Mouse (Mus musculus): ENCODE results near the gene Mblac2. TPM values are rescaled to one million over a fixed set of nuclear protein-coding genes. Genes with fewer than 3 reads are reported as not detected.
A peak's percentile ranks its signal among the peaks of the same experiment; 100 is the strongest.

Mblac2 gene
- polyA plus RNA-seq, 1 experiment from 2014 or later: 7.5 TPM

DNA sequence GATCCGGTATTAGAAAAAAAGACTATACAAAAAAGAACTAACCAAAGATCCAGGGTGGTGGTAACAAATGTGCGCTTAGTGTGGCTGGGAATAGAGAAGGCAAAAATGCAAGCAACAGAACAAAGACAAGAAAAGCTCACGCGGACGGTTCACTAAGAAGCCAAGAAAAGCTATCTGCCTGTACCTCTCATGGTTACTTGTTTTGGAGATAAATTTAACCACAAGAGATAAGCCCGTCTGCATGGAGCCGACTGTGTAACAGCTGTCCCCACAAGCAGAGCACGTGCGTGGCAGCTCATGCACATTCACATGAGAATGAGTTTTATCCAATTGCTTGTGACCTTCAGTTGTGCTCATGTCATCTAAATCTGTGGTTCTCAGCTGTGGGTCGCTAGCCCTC is 20.7 kb upstream of the Mblac2 start:
- no peak overlapping the region for H3K9ac ChIP-seq (ENCODE audit: low read length)
- no peak overlapping the region for H3K4me3 ChIP-seq (replicated peaks; ENCODE audit: low read length)
- WGBS: 58% methylated on average over 10 of the region's 10 CpGs
- H3K27me3 ChIP-seq (ENCODE audit: control insufficient read depth, insufficient read depth, low read length): no peaks in the 10 kb centered on the region
- no peak overlapping the region for H3K27ac ChIP-seq (ENCODE audit: low read length)
- H3K36me3 ChIP-seq (ENCODE audit: control insufficient read depth, insufficient read depth, low read length): no peaks in the 10 kb centered on the region
- H3K9me3 ChIP-seq (replicated peaks; ENCODE audit: control insufficient read depth, low read length): no peaks in the 10 kb centered on the region
- no peak overlapping the region for H3K4me2 ChIP-seq (ENCODE audit: low read depth, low read length)
- H3K4me1 ChIP-seq (ENCODE audit: control insufficient read depth, insufficient read depth, low read length): no peaks in the 10 kb centered on the region
- peak; percentile 21; the same call in 1 of the 2 replicates for ATAC-seq (ENCODE audit: insufficient read depth, low FRiP score)

DNA sequence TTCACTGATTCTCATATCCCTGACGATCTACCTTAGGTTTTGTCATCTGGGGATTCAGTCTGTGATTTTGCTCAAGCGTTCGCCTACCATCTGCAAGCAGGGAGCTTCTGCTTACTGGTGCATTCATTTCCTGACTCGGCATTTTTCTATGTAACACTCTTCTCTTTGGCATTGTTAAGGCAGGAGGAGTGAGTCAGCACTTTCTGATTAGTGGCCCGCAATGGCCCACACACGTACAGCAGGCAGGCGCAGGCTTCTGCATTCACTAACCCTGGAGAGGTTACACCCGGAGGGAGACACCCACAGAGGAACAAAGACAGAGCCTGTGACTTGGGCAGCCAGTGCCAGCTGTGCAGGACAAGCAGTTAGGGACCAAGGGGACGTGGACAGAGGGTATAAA is 19.5 kb upstream of the Mblac2 start:
- Histone ChIP-seq H3K9me3 (replicated peaks; ENCODE audit: control insufficient read depth, low read length) (no peaks in the 10 kb centered on the region), H3K27ac (ENCODE audit: low read length) (no peak overlapping the region), H3K4me1 (ENCODE audit: control insufficient read depth, insufficient read depth, low read length) (no peaks in the 10 kb centered on the region), H3K9ac (ENCODE audit: low read length) (no peak overlapping the region), H3K4me2 (ENCODE audit: low read depth, low read length) (no peak overlapping the region), H3K4me3 (replicated peaks; ENCODE audit: low read length) (no peak overlapping the region), H3K36me3 (ENCODE audit: control insufficient read depth, insufficient read depth, low read length) (no peaks in the 10 kb centered on the region), H3K27me3 (ENCODE audit: control insufficient read depth, insufficient read depth, low read length) (no peaks in the 10 kb centered on the region)
- ATAC-seq (ENCODE audit: insufficient read depth, low FRiP score): peak; percentile 25; the same call in 1 of the 2 replicates
- 59% methylated on average over 9 of the region's 9 CpGs for WGBS

DNA sequence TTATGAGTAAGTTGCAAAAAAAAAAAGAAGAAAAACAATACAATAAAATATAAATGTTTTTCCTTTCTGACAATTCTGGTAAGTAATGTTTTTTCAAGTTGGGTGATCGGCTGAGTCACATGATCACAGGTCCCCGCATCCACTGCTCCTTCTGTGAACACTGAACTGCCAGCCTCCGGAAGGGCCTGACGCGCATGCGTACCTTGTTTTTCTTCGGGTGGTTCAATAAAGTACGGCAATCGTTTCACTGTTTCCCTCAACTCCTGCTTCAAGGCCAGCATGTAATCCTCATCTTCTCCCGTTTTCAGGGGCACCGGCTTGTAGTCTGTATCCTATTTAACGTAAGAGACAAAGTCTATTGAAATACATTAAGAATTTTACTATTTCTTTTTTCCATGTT is 16.7 kb upstream of the Mblac2 start:
- Histone ChIP-seq H3K4me3 (replicated peaks; ENCODE audit: low read length) (no peak overlapping the region), H3K4me2 (ENCODE audit: low read depth, low read length) (no peak overlapping the region), H3K27me3 (ENCODE audit: control insufficient read depth, insufficient read depth, low read length) (no peaks in the 10 kb centered on the region), H3K4me1 (ENCODE audit: control insufficient read depth, insufficient read depth, low read length) (no peaks in the 10 kb centered on the region), H3K36me3 (ENCODE audit: control insufficient read depth, insufficient read depth, low read length) (0 out of 2 replicates have a peak, but pooled peaks cover 4% of the 10 kb centered on the region), H3K9me3 (replicated peaks; ENCODE audit: control insufficient read depth, low read length) (no peaks in the 10 kb centered on the region), H3K27ac (ENCODE audit: low read length) (no peak overlapping the region), H3K9ac (ENCODE audit: low read length) (no peak overlapping the region)
- 93% methylated on average over 12 of the region's 12 CpGs for WGBS
- no peak for ATAC-seq (ENCODE audit: insufficient read depth, low FRiP score)

DNA sequence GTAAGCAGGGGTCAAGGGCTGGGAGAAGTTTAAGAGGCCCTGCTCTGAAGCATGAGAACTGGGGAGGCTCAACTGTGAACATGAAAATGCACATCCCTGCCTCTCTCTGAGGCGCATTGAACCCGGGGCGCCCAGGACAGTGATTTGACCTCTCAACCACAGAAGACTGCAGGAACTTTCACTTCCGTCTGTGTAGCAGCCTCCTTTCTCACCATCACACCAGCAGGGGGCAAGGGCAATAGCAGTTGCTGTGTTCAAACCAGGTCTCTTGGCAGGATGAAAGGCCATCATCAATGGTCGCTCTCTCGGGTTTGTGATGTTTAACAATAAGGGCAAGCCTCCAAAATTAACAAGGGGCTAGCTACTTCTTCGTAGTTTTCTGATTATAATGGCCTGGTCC is 8.0 kb upstream of the Mblac2 start:
- Histone ChIP-seq H3K27me3 (ENCODE audit: control insufficient read depth, insufficient read depth, low read length) (no peaks in the 10 kb centered on the region), H3K36me3 (ENCODE audit: control insufficient read depth, insufficient read depth, low read length) (no peaks in the 10 kb centered on the region), H3K9me3 (replicated peaks; ENCODE audit: control insufficient read depth, low read length) (no peaks in the 10 kb centered on the region), H3K27ac (ENCODE audit: low read length) (no peak overlapping the region), H3K4me2 (ENCODE audit: low read depth, low read length) (no peak overlapping the region), H3K9ac (ENCODE audit: low read length) (no peak overlapping the region), H3K4me1 (ENCODE audit: control insufficient read depth, insufficient read depth, low read length) (no peaks in the 10 kb centered on the region), H3K4me3 (replicated peaks; ENCODE audit: low read length) (no peak overlapping the region)
- 75% methylated on average over 7 of the region's 7 CpGs for WGBS
- no peak for ATAC-seq (ENCODE audit: insufficient read depth, low FRiP score)

DNA sequence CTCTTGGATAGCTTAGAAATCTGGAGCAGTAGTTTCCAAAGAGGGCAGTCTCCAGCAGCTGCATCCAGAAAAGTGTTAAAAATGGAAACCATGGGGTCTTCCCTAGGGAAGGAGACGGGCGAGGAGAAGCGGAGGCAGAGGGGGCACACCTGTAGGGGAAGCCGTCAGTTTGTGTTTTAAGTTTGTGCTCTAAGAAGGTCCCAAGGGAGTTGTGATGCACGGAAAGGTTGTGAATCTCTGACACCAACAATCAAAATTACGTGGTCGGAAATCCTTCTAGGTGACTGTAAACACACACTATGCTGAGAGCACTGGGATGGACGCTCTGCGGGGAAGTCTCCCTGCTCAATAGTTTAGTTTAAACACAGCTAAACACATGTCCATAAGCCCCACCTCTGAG is 7.5 kb upstream of the Mblac2 start:
- H3K9me3 ChIP-seq (replicated peaks; ENCODE audit: control insufficient read depth, low read length): no peaks in the 10 kb centered on the region
- no peak overlapping the region for H3K4me2 ChIP-seq (ENCODE audit: low read depth, low read length)
- 75% methylated on average over 9 of the region's 9 CpGs for WGBS
- H3K27ac ChIP-seq (ENCODE audit: low read length): no peak overlapping the region
- H3K4me3 ChIP-seq (replicated peaks; ENCODE audit: low read length): no peak overlapping the region
- H3K4me1 ChIP-seq (ENCODE audit: control insufficient read depth, insufficient read depth, low read length): no peaks in the 10 kb centered on the region
- ATAC-seq (ENCODE audit: insufficient read depth, low FRiP score): no peak
- H3K9ac ChIP-seq (ENCODE audit: low read length): no peak overlapping the region
- H3K36me3 ChIP-seq (ENCODE audit: control insufficient read depth, insufficient read depth, low read length): no peaks in the 10 kb centered on the region
- no peaks in the 10 kb centered on the region for H3K27me3 ChIP-seq (ENCODE audit: control insufficient read depth, insufficient read depth, low read length)

DNA sequence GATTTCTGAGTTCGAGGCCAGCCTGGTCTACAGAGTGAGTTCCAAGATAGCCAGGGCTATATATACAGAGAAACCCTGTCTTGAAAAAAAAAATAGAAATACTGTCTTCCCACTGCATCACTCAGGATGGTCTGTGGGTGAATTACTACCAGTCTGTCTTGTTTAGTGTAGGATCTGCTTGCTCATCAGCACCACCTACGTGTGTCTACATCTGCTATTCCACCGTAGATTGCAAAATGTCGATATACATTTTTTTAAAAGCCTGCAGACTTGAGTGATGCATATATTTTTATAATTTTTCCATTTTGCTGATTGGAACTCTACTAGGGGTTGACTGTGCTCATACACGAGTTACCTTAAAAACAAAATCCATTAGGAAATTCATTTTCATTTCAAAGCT is 4.8 kb upstream of the Mblac2 start:
- H3K36me3 ChIP-seq (ENCODE audit: control insufficient read depth, insufficient read depth, low read length): no peaks in the 10 kb centered on the region
- no peaks in the 10 kb centered on the region for H3K9me3 ChIP-seq (replicated peaks; ENCODE audit: control insufficient read depth, low read length)
- H3K4me1 ChIP-seq (ENCODE audit: control insufficient read depth, insufficient read depth, low read length): 0 out of 2 replicates have a peak, but pooled peaks cover 4% of the 10 kb centered on the region
- no peak overlapping the region for H3K4me2 ChIP-seq (ENCODE audit: low read depth, low read length)
- H3K9ac ChIP-seq (ENCODE audit: low read length): no peak overlapping the region
- no peak for ATAC-seq (ENCODE audit: insufficient read depth, low FRiP score)
- no peak overlapping the region for H3K27ac ChIP-seq (ENCODE audit: low read length)
- WGBS: 90% methylated on average over 5 of the region's 5 CpGs
- no peaks in the 10 kb centered on the region for H3K27me3 ChIP-seq (ENCODE audit: control insufficient read depth, insufficient read depth, low read length)
- H3K4me3 ChIP-seq (replicated peaks; ENCODE audit: low read length): no peak overlapping the region

DNA sequence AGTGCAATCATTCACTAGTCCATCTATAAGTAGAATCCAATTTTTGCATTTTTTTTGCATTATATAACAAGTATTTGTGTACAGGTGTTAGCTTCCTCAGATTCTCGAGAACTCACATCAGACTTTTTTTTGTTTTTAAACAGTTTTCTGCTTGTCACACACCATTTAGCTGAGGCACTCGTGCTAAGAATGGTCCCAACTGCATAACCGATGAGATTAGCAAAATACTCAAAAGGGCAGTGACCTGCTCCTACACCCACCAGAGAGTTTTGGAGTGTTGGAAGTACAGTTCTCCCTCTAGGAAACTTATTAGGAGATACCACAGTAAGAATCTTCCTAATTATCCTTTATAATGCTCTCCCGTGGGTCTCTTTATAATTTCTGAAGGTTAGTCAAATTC is 1.3 kb upstream of the Mblac2 start:
- Histone ChIP-seq H3K4me3 (replicated peaks; ENCODE audit: low read length) (peak overlapping the region; percentile 92), H3K27me3 (ENCODE audit: control insufficient read depth, insufficient read depth, low read length) (no peaks in the 10 kb centered on the region), H3K36me3 (ENCODE audit: control insufficient read depth, insufficient read depth, low read length) (no peaks in the 10 kb centered on the region), H3K4me2 (ENCODE audit: low read depth, low read length) (peak overlapping the region; percentile 100), H3K27ac (ENCODE audit: low read length) (no peak overlapping the region), H3K4me1 (ENCODE audit: control insufficient read depth, insufficient read depth, low read length) (0 out of 2 replicates have a peak, but pooled peaks cover 10% of the 10 kb centered on the region), H3K9ac (ENCODE audit: low read length) (0 out of 2 replicates have a peak overlapping the region, but pooled peaks have one; percentile 23), H3K9me3 (replicated peaks; ENCODE audit: control insufficient read depth, low read length) (no peaks in the 10 kb centered on the region)
- ATAC-seq (ENCODE audit: insufficient read depth, low FRiP score): no peak
- 34% methylated on average over 4 of the region's 4 CpGs for WGBS

DNA sequence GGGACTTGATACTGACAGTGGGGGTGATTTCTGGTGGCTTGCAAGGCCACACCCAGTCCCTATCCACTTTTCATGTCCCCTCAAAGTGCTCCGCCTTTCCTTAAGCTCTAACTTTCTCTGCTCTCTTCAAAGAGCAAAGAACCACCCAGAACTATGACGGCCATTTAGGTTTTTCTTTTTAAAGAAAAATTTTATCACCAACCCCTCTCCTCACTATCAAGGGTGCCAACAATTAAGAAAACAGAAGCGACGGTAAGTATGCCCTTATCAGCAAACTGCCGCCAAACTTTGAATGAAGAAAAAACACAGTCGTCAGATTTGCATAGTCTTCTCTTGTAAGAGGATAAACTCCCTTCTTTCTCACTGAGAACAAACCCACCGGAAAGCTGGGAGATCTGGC is 875 bp upstream of the Mblac2 start:
- Histone ChIP-seq H3K4me1 (ENCODE audit: control insufficient read depth, insufficient read depth, low read length) (0 out of 2 replicates have a peak, but pooled peaks cover 10% of the 10 kb centered on the region), H3K9me3 (replicated peaks; ENCODE audit: control insufficient read depth, low read length) (no peaks in the 10 kb centered on the region), H3K4me2 (ENCODE audit: low read depth, low read length) (peak overlapping the region; percentile 100), H3K36me3 (ENCODE audit: control insufficient read depth, insufficient read depth, low read length) (no peaks in the 10 kb centered on the region), H3K27me3 (ENCODE audit: control insufficient read depth, insufficient read depth, low read length) (no peaks in the 10 kb centered on the region), H3K27ac (ENCODE audit: low read length) (peak overlapping the region; percentile 96; the same call in 1 of the 2 replicates), H3K9ac (ENCODE audit: low read length) (peak overlapping the region; percentile 83), H3K4me3 (replicated peaks; ENCODE audit: low read length) (peak overlapping the region; percentile 92)
- 1% methylated on average over 7 of the region's 7 CpGs for WGBS
- no peak for ATAC-seq (ENCODE audit: insufficient read depth, low FRiP score)

DNA sequence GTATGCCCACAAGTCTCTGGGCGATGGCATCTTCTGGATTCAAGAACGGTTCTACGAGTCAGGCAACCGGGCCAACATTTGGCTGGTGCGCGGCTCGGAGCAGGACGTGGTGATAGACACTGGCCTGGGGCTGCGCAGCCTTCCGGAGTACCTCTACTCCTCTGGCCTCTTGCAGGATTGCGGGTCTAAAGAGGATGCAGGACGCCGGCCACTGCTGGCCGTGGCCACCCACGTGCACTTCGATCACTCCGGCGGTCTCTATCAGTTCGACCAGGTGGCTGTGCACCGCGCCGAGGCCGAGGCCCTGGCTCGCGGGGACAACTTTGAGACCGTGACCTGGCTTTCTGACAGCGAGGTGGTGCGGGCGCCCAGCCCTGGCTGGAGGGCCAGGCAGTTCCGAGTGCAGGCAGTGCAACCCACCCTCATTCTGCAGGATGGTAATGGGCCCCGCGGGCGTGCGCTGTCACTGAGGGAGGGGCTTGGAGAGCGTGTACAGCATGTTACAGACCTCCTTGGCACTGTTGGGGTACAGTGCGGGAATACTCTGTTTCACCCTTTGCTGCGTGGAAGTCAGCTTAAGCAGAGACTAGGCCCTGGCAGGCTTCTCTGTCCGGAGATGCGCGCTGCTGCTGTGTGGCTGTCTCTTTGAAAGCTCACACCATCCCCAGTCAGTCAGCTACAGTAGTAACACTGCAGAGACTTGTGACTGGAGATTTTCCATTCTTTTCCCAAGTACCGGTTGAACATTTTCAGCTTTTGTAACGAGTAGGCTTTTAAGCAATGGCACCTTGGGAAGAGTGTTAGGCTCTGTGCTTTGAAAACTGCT is 618 bp downstream of the Mblac2 start:
- peak; percentile 1; the same call in 1 of the 2 replicates for ATAC-seq (ENCODE audit: insufficient read depth, low FRiP score)

More for the DNA sequence above, 618 bp downstream of the Mblac2 start:
- peak overlapping the region; percentile 83 for H3K9ac ChIP-seq (ENCODE audit: low read length)
- no peaks in the 10 kb centered on the region for H3K27me3 ChIP-seq (ENCODE audit: control insufficient read depth, insufficient read depth, low read length)
- peak overlapping the region; percentile 96 for H3K27ac ChIP-seq (ENCODE audit: low read length)
- WGBS: 1% methylated on average over 42 of the region's 42 CpGs
- H3K36me3 ChIP-seq (ENCODE audit: control insufficient read depth, insufficient read depth, low read length): no peaks in the 10 kb centered on the region
- no peaks in the 10 kb centered on the region for H3K9me3 ChIP-seq (replicated peaks; ENCODE audit: control insufficient read depth, low read length)
- peak overlapping the region; percentile 100 for H3K4me2 ChIP-seq (ENCODE audit: low read depth, low read length)
- peak overlapping the region; percentile 92 for H3K4me3 ChIP-seq (replicated peaks; ENCODE audit: low read length)
- H3K4me1 ChIP-seq (ENCODE audit: control insufficient read depth, insufficient read depth, low read length): 0 out of 2 replicates have a peak, but pooled peaks cover 10% of the 10 kb centered on the region
